Mouse (Mus musculus) forebrain, postnatal 0 days (tissue): ENCODE measurements at regions not wholly inside any gene's neighbourhood (a gene's known extent, or its start where the extent isn't known, plus 50 kb on each side); places are given as distances from the start of the nearest gene placed in this dataset.

Source experiments
- ATAC-seq: fragments of 200-750 bp; cut with Nextera tagmentation; 2 replicates; pipeline ENCODE4 v1.8.0; 2017; ENCODE audit warnings: mild to moderate bottlenecking, moderate library complexity
- DNase-seq: peaks from one replicate; pipeline ENCODE4 v3.0.0-alpha.2; 2015
- H3K27ac ChIP-seq: fragments of 300-500 bp; sonication (generic); 2 replicates; pipeline ENCODE4 v1.5.1; 2014; ENCODE audit warnings: low read depth, mild to moderate bottlenecking, antibody characterized with exemption, low read length, moderate library complexity, mixed read lengths
- H3K27me3 ChIP-seq: fragments of 300-500 bp; sonication (generic); 2 replicates; pipeline ENCODE4 v1.6.1; 2014; ENCODE audit warnings: mild to moderate bottlenecking, low read length, mixed read lengths; ENCODE audit not compliant: insufficient read depth
- H3K36me3 ChIP-seq: fragments of 300-500 bp; sonication (generic); 2 replicates; pipeline ENCODE4 v1.6.1; 2014; ENCODE audit warnings: mild to moderate bottlenecking, moderate library complexity; ENCODE audit not compliant: insufficient read depth
- H3K4me1 ChIP-seq: fragments of 300-500 bp; sonication (generic); 2 replicates; pipeline ENCODE4 v1.6.1; 2014; ENCODE audit warnings: antibody characterized with exemption; ENCODE audit not compliant: insufficient read depth
- H3K4me2 ChIP-seq: fragments of 300-500 bp; sonication (generic); 2 replicates; pipeline ENCODE4 v1.6.1; 2014; ENCODE audit warnings: low read depth, mild to moderate bottlenecking, moderate library complexity
- H3K4me3 ChIP-seq: fragments of 300-500 bp; sonication (generic); 2 replicates; pipeline ENCODE4 v1.5.1; 2014; ENCODE audit warnings: low read depth, low read length, mixed read lengths
- H3K9ac ChIP-seq: fragments of 300-500 bp; sonication (generic); 2 replicates; pipeline ENCODE4 v1.6.1; 2014; ENCODE audit warnings: mild to moderate bottlenecking
- H3K9me3 ChIP-seq: fragments of 300-500 bp; sonication (generic); 2 replicates; pipeline ENCODE4 v1.6.1; 2016; ENCODE audit warnings: low read length
- CTCF ChIP-seq: sonication (generic); IDR thresholded peaks from 2 replicates; pipeline ENCODE4 v1.5.1; 2016; ENCODE audit warnings: antibody characterized with exemption, control low read depth, low read depth
- WGBS: fragments of 180-500 bp; shearing (Covaris S2); extraction: QIAGEN DNeasy Blood & Tissue Kit; methylation state at CpG from one replicate; pipeline ENCODE4 v1.1.7; 2014; 5-methylcytosine and 5-hydroxymethylcytosine counted together

- H3K4me3 ChIP-seq: no peak overlapping the region
- H3K27ac ChIP-seq: no peak overlapping the region
- H3K4me2 ChIP-seq: no peak overlapping the region
- DNase-seq (no peak), ATAC-seq (no peak)
- no peaks in the 10 kb centered on the region for H3K36me3 ChIP-seq
- peaks cover 18% of the 10 kb centered on the region for H3K4me1 ChIP-seq
- no peaks in the 10 kb centered on the region for H3K9me3 ChIP-seq
- H3K27me3 ChIP-seq: no peaks in the 10 kb centered on the region
- no peak for TF ChIP-seq CTCF
- WGBS: 55% methylated on average over 11 of the region's 11 CpGs
- no peak overlapping the region for H3K9ac ChIP-seq
These were observed 208.7 kb downstream of the Sox9 start for GRCm38 (mm10) chr11:112990751-112991150.

- H3K9ac ChIP-seq: no peak overlapping the region
- WGBS: 26% methylated on average over 13 of the region's 13 CpGs
- DNase-seq: no peak
These were observed 209.8 kb downstream of the Sox9 start for GRCm38 (mm10) chr11:112991862-112992261.

GRCm38 (mm10) chr11:112998777-112999583 is 217.0 kb downstream of the Sox9 start:
- WGBS: 66% methylated on average over 5 of the region's 5 CpGs
- no peaks in the 10 kb centered on the region for H3K27me3 ChIP-seq
- DNase-seq (no peak), ATAC-seq (no peak)
- no peak overlapping the region for H3K9ac ChIP-seq
- H3K36me3 ChIP-seq: no peaks in the 10 kb centered on the region
- no peaks in the 10 kb centered on the region for H3K9me3 ChIP-seq
- no peak overlapping the region for H3K27ac ChIP-seq
- no peak overlapping the region for H3K4me2 ChIP-seq
- no peaks in the 10 kb centered on the region for H3K4me1 ChIP-seq
- no peak for TF ChIP-seq CTCF
- no peak overlapping the region for H3K4me3 ChIP-seq

More at GRCm38 (mm10) chr11:112991862-112992261, 209.8 kb downstream of the Sox9 start:
- Histone ChIP-seq H3K27me3 (no peaks in the 10 kb centered on the region), H3K9me3 (no peaks in the 10 kb centered on the region), H3K4me2 (no peak overlapping the region), H3K4me3 (no peak overlapping the region), H3K4me1 (peaks cover 18% of the 10 kb centered on the region), H3K27ac (no peak overlapping the region), H3K36me3 (no peaks in the 10 kb centered on the region)
- no peak for TF ChIP-seq CTCF
- ATAC-seq: no peak

GRCm38 (mm10) chr11:113001071-113001470 is 219.0 kb downstream of the Sox9 start:
- TF ChIP-seq CTCF: no peak
- 87% methylated on average over 6 of the region's 6 CpGs for WGBS
- ATAC-seq (no peak), DNase-seq (no peak)
- H3K27me3 ChIP-seq: no peaks in the 10 kb centered on the region
- no peak overlapping the region for H3K4me2 ChIP-seq
- H3K9ac ChIP-seq: no peak overlapping the region
- H3K27ac ChIP-seq: no peak overlapping the region
- no peak overlapping the region for H3K4me3 ChIP-seq
- no peaks in the 10 kb centered on the region for H3K4me1 ChIP-seq
- H3K9me3 ChIP-seq: no peaks in the 10 kb centered on the region
- H3K36me3 ChIP-seq: no peaks in the 10 kb centered on the region

GRCm38 (mm10) chr11:113005895-113006294 is 223.9 kb downstream of the Sox9 start:
- 80% methylated on average over 9 of the region's 9 CpGs for whole genome bisulfite sequencing

GRCm38 (mm10) chr11:113008521-113008920 is 226.5 kb downstream of the Sox9 start:
- TF ChIP-seq CTCF: no peak
- ATAC-seq: no peak
- no peaks in the 10 kb centered on the region for H3K4me1 ChIP-seq
- WGBS: 79% methylated on average over 4 of the region's 4 CpGs
- H3K4me2 ChIP-seq: no peak overlapping the region
- H3K9ac ChIP-seq: no peak overlapping the region
- H3K9me3 ChIP-seq: no peaks in the 10 kb centered on the region
- no peak overlapping the region for H3K27ac ChIP-seq
- no peak overlapping the region for H3K4me3 ChIP-seq
- no peaks in the 10 kb centered on the region for H3K36me3 ChIP-seq
- DNase-seq: no peak
- H3K27me3 ChIP-seq: no peaks in the 10 kb centered on the region

More at GRCm38 (mm10) chr11:113005895-113006294, 223.9 kb downstream of the Sox9 start:
- H3K27me3 ChIP-seq: no peaks in the 10 kb centered on the region
- no peaks in the 10 kb centered on the region for H3K9me3 ChIP-seq
- H3K4me3 ChIP-seq: no peak overlapping the region
- H3K4me1 ChIP-seq: no peaks in the 10 kb centered on the region
- H3K9ac ChIP-seq: no peak overlapping the region
- no peak overlapping the region for H3K4me2 ChIP-seq
- ATAC-seq (no peak), DNase-seq (no peak)
- H3K36me3 ChIP-seq: no peaks in the 10 kb centered on the region
- no peak for TF ChIP-seq CTCF
- H3K27ac ChIP-seq: no peak overlapping the region

GRCm38 (mm10) chr11:113009376-113009775 is 227.4 kb downstream of the Sox9 start:
- Histone ChIP-seq H3K9ac (no peak overlapping the region), H3K4me3 (no peak overlapping the region), H3K4me1 (no peaks in the 10 kb centered on the region), H3K27me3 (no peaks in the 10 kb centered on the region), H3K36me3 (no peaks in the 10 kb centered on the region), H3K9me3 (no peaks in the 10 kb centered on the region), H3K4me2 (no peak overlapping the region), H3K27ac (no peak overlapping the region)
- no peak for DNase-seq
- 94% methylated on average over 6 of the region's 6 CpGs for WGBS
- no peak for TF ChIP-seq CTCF
- no peak for ATAC-seq
